Mouse (Mus musculus): ENCODE measurements around the gene Zwint. TPM values are rescaled to one million over a fixed set of nuclear protein-coding genes. Genes with fewer than 3 reads are reported as not detected.

Gene Zwint
- 220 TPM for polyA plus RNA-seq (2014; fragmentation: Illumina TruSeq; extraction: RNeasy Lipid Tissue Mini Kit (QIAGEN cat#74804); ENCODE audit: low read depth, low replicate concordance)

GRCm38 (mm10) chr10:72654270-72655016 lies at the start of gene Zwint:
Gene Zwint (plus strand): TSS chr10:72654845.

Data from adrenal gland, adult 10 weeks (tissue).